8 mouse cellular contexts compared by ENCODE assay signal in the genomic region with DNA sequence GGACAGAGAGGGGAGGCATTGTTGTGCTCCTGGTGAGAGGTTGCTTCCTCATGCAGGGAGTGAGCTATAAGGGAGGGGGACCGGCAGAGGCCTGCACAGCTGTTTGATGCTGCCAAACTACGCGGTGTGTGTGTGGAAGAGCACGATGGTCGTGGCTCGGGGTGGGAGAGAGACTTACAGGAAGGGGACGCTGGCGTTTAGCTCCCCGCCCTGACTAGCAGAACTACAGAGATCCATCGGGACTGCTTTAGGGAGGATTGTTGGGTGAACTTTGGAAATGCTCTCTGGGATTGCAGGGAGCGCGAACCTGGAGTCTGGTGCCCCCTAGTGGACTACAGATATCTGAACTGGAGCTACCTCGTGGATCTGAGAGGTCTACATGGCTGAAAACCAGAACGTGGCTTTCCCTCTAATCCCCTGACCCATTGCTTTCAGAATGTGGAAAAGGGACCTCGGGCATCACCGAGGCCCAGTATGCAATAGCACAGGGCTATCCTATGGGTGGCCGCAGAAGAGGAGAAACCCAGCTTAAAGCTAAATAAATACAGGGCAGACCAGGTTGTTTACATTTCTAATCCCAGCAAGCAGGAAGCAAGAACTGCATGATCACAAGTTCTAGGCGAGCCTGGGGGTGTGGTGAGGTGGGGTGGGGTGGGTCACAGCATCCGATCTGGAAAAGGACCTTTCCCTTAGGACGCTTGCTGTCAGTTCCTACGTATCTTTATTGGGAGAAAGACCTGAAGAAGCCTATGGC. TPM values are rescaled to one million over a fixed set of nuclear protein-coding genes. Genes with fewer than 3 reads are reported as not detected.
A peak's percentile ranks its signal among the peaks of the same experiment; 100 is the strongest.
DNase-seq lines count a peak whose midpoint lies in the region; TF ChIP-seq lines count a peak whose summit lies in the region.

No protein-coding gene starts in this region.

- H3K4me3 ChIP-seq in cortical plate, adult 2 months (ENCODE audit: insufficient read depth, low read length) = no peak overlapping the region

- H3K27ac ChIP-seq in cortical plate, adult 2 months (ENCODE audit: insufficient read depth, low read length) = no peak overlapping the region

- peak; percentile 64 for TF ChIP-seq CTCF in cortical plate, adult 2 months (IDR thresholded peaks at IDR 0.05; ENCODE audit: extremely low read depth, insufficient read depth, low read length)

- peak; percentile 12 for DNase-seq in ovary, adult 18-20 months (ENCODE audit: low spot score)
- no peak for DNase-seq in ovary, postnatal 10 days (ENCODE audit: low spot score)
- DNase-seq in gastrocnemius, postnatal 10 days = peak; percentile 28
- peak; percentile 35 for DNase-seq in hindlimb bud, embryonic 11.5 days (ENCODE audit: extremely low spot score, low read depth, low spot score)
- peak; percentile 30 to 33 for DNase-seq in left cerebral cortex, postnatal 36 days (ENCODE audit: low spot score in 2 of 2)
- peak; percentile 76 for DNase-seq in mesoderm, embryonic 11.5 days (ENCODE audit: low read depth, low spot score)
- DNase-seq in skeletal muscle tissue, adult 2 months (ENCODE audit: low read depth, low spot score) = peak; percentile 32

- intact Hi-C loops in left cerebral cortex, postnatal 36 days (cut with DNase I) = no loop called here

- no peaks in the 10 kb centered on the region for H3K4me1 ChIP-seq in cortical plate, adult 2 months (ENCODE audit: control insufficient read depth, insufficient read depth, low read length)

- no peak for TF ChIP-seq POLR2A in cortical plate, adult 2 months (IDR thresholded peaks at IDR 0.05; ENCODE audit: extremely low read depth, insufficient read depth, low read length)

RNA-seq across cellular contexts. Expression of a gene that starts 57.2 kb away (rescaled TPM):
- polyA plus RNA-seq in cortical plate, adult 2 months (2012; rRNA removed) = not detected in 2 replicates
- total RNA-seq in gastrocnemius, postnatal 10 days (2021) = not detected
- not detected for total RNA-seq in left cerebral cortex, postnatal 36 days (2021)
